Mouse (Mus musculus) gastrocnemius, adult 8-10 months (tissue): ENCODE measurements around the gene Dcp1b. TPM values are rescaled to one million over a fixed set of nuclear protein-coding genes. Genes with fewer than 3 reads are reported as not detected.
"Not testable (repeated sequence)": the region's sequence is repeated elsewhere in the genome, so short reads cannot be mapped to it uniquely, and the experiment has no call there.

Experiments used
- DNase-seq, 2 experiments: peaks; one replicate each; pipeline ENCODE4 v3.0.0; 2022; ENCODE audit warnings: low spot score in 2 of 2
- total RNA-seq, 4 experiments: library from RNA; stranded (reverse); gene quantifications; 2 replicates each; pipeline ENCODE4 v1.2.4; 2022

The Dcp1b gene
- total RNA-seq, 4 experiments from 2014 or later: 3.3 to 6.1 (median 4.4) TPM

- DNase-seq: no peak
These were observed 19.5 kb downstream of the Dcp1b start for GRCm38 (mm10) chr6:119194601-119195000.

DNA sequence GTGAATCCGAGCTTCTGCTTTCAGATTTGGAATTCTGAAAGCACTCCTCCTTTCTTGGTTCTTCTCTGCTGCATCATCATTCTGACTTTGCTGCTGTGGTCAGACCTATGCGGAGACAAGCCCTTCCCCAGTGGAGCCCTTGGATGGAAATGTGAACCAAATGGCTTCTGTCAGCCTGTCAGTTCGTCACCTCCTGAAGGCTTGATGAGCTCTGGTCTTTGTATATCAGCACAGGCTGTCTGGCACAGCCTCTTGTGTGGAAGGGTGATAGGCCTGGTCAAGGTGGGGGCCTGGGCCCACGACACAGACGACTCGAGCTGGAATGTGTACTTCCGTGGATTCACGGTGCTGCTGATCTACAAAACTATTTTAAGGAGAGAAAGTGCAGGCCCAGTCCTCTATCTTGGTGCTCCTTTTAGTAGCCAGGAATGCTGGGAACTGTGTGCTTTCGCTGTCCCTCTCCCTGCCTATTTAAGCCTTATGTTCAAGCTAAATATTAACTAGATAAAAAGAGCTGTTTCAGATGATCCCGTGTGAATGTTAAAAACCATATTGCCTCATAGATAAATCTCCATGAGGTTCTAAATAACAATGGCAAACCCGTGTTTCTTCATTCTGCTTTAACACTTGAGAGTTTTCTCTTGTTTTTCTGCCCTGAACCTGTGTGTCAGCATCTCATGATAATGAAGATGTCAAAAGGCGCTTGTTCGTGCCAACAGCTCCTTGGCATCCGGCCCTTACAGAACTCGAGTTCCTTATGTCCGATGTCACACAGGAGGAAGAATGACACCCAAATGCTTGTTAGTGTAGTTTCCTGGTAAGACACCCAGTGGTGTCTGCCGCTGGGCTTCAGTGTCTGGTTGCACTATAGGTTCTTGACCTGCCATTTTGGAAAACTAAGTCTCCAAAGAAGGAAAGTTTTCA lies 21.6 kb downstream of the Dcp1b start, which contains the start of gene Cacna1c:
Gene Cacna1c (minus strand): TSS at position 37 of the 924 bp plus-strand sequence.
- DNase-seq: no peak

DNA sequence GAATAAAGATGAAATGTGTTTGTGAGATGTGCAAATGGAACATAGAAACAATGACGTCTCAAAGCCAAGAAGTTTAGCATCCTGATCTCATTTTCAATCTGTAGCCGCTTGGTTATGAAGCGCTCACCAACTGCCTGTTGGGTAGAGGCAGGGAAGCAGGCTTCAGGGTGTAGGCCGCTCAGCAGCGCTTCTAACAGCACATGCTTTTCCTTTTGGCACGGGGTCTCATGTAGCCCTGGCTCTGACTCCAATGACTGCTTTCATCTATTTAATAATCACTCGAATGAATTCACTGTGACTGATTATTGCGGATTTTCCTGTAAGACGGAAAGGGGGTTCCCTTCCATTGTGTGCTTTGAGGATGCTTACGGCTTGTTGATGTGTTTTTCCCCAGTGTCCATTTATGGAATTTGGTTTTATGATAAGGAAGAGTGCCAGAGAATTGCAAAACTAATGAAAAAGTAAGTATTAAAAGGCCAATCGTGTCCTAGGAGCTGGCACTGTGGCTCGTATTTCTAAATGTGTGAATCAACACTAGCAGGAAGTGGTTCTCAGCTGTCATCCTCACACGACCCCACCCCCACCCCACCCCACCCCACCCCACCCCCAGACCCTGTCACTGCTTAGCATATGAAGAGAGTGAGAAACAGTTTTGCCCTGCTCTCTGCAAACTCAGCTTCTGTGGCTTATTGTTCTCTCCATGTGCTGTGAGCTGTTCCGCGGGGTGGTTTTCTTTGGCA lies 23.7 kb downstream of the Dcp1b start:
- DNase-seq: no peak

- no peak for DNase-seq
These were observed 24.3 kb downstream of the Dcp1b start for GRCm38 (mm10) chr6:119199274-119199879.

DNA sequence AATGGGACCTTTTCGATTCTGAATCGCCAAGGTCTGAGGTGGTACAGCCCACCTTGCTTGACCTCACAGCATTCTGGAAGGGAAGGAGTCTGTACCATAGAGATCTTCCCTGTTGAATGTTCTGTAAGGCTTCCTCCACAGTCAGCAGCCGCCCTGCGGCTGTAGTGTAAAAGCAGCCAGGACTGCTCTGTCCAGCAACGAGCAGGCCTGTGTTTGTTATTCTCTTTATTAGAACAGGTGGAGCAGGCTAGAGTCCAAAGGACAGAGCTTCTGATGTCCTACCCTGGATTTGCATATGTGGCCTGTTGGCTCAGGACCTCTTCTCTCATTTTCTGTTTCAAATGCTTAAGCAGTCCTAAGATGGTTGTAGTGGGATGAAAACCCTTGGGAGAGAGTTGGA lies 25.3 kb downstream of the Dcp1b start:
- no peak for DNase-seq

DNA sequence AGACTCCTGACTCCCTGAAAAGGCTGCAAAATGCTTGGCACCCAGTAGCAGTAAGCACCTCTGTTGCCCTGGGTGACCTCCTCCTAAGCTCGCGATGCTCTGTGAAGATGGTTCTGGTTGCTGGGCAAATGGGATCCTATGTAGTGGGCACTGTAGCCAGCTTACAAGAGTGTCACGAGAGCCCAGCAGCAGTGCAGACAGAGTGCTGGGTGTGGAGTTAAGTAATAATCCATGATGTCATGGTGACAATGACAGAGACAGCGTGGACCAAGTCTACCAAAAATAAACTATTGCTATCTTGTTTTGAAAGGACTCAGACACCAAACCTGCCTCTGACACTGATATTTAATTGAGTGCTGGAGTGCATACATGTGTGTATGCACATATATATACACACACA lies 26.5 kb downstream of the Dcp1b start:
- DNase-seq: no peak

DNA sequence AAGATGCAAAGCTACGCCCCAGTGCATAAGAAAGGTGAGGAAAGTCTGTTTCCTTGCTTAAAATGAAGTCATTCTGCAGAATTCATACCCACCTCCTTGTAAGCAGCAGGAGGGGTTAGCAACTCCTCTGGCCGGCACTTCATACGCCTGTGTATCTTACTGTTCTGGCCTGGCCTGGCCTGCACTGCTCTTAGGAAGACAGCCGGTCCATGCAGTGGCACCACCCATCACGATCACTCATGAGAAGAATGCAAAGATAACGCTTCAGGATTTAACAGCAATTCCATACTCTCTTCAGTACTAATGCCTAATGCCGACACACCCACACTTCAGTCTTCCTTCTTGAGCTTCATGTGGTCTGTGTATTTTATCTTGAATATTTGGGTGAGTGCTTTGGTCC lies 29.2 kb downstream of the Dcp1b start:
- DNase-seq: no peak

DNA sequence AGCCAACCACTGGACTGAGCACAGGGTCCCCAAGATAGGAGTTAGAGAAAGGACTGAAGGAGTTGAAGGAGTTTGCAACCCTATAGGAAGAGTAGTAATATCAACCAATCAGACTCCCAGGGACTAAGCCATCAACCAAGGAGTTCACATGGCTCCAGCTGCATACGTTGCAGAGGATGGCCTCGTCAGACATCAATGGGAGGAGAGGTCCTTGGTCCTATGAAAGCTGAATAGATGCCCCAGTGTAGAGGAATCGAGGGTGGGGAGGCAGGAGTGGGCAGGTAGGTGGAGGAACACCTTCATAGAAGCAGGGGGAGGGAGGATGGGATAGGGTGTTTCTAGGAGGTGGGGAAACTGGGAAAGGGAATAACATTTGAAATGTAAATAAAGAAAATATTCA lies 29.9 kb downstream of the Dcp1b start:
- no peak for DNase-seq

- not testable (repeated sequence) for DNase-seq
These were observed 31.0 kb downstream of the Dcp1b start for GRCm38 (mm10) chr6:119206006-119206405.

- DNase-seq: no peak
These were observed 38.3 kb downstream of the Dcp1b start for GRCm38 (mm10) chr6:119213375-119213774.

DNA sequence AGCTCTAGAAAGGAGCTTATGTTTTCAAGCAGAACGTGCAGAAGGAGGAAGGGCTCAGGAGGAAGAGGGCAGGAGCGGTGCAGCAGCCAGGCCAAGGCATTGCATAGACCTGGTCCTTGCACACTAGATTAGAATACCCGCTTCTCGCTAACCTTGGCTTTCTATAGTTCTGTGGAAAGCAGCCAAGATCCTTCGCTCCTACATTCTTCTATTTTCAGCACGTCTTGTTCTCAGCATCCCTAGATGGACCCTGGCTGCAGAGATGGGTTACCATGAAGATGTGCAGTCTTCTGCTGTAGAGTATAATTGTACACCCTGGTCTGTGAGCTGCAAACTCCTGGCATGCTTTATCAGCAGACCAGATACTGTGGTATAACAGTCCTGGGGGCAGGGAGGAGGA lies 39.1 kb downstream of the Dcp1b start:
- DNase-seq: no peak

- DNase-seq: no peak
These were observed 40.1 kb downstream of the Dcp1b start for GRCm38 (mm10) chr6:119215040-119215613.

DNA sequence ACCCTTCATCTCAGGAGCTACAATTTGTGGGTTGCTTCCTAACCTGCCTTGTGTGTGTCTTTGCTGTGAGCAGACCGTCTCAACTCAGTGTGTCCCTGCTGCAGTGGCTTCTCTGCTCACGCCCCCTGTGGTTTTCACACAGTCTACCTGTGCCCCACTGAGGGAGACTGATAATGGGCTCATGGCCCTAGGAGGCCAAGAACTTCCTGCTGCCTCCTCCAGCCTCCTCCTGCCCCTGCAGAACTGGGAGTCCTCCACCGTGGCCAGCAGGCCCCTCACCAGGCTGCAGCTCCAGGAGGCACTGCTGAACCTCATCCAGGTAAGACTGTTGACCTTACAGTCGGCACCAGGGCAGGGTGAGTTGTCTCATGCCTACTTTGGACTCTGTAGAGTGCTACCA lies 42.6 kb downstream of the Dcp1b start:
- no peak for DNase-seq

DNA sequence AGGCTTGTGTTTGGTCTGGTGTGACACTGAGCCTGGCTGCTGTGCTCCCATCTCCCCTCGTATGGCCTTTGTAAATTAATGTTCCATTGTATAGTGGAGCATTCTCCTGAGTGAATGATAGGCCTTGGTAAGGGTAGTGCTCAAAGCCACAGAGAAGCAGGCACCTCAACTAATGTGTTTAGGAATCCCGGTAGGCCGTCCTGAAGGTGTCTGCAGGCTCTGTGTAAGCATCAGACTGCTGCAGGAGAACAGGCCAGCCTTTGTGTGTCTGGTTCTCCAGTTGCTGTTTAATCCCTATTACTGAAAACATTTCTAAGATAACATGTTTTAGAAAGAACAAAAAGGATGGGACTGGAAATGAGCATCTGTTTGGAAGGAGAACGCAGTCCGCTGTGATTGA lies 43.5 kb downstream of the Dcp1b start:
- DNase-seq: no peak

DNA sequence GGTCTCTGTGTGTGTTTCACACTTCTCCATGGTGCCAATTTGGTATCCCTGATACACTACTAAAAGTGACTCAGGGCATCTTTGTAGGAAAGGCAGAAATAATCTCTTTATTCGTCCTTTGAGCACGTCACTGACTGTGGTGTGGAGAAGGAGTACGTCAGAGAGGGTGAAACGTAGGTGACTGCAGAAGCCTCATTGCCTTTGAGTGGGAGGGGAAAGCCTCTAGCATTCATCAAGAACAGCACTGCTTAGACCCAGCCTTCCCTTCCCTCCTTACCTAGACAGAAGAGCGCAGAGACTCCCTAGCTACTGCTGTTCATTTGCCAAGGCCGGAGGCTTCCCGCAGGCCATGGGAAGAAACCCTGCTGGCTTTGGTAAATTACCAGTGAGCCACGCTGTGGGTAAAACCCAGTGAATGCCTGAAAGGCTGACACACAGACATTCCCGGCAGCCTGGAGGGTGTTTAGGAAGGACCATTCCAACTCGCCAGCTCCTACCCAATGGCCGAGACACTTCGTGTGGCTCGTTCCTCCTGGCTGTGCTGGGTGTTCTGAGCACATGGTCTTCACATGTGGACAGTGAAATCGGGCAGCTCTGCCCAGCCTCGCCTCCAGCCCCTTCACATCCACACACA lies 44.3 kb downstream of the Dcp1b start:
- DNase-seq: no peak

- DNase-seq: no peak
These were observed 45.2 kb downstream of the Dcp1b start for GRCm38 (mm10) chr6:119220297-119220696.

DNA sequence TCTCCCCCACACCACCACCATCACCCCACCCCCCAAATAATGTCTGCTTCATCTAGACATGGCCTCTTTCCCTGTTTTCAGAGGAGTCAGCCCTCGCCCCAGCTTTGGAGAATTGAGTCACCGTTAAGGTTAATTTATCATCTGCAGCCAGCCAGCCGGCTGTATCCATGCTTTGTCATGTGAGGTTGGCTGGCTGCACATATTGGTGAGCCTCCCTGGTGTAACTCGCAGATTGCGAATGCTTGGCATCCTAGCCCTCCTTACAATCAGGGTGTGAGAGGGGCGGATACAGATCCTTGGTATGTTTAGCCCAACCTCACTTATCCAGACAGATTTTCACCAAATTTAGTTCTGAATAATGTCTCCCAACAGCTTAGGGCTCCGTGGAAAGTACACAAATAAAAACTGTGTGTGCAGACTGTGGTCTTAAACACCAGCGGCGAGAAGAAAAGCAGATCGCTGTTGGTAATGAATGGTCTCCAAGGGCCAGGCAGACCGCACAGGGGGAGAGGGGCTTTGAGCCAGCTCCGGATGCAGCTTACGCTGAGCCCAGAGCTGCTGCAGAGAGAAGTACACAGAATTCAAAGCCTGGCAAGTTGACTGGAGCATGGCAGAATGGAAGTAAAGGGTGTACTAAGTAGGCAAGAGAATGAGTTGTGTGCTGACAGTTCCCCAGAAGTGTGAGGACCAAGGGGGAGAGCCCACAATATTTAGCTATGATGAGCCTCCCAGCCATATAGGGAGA lies 49.6 kb downstream of the Dcp1b start:
- DNase-seq: no peak

DNA sequence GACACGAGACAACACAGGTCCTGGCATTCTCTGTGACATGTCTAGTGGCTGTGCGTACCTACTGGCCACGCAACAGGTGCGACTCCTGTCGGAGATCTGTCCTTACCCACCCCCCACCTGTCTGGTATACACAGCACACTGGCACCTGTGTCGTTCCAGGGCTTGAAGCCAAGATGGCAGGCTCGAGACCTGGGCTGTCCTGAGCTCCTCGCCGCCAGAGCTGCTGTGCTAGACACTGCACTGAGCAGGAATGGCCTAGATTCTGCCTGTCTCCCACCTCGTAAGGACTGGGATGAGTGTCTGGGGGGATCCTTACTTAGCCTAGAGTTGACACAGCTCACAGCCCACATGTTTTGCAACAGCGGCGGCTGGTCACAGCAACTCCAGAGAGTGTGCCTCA lies 50.2 kb downstream of the Dcp1b start:
- no peak for DNase-seq

DNA sequence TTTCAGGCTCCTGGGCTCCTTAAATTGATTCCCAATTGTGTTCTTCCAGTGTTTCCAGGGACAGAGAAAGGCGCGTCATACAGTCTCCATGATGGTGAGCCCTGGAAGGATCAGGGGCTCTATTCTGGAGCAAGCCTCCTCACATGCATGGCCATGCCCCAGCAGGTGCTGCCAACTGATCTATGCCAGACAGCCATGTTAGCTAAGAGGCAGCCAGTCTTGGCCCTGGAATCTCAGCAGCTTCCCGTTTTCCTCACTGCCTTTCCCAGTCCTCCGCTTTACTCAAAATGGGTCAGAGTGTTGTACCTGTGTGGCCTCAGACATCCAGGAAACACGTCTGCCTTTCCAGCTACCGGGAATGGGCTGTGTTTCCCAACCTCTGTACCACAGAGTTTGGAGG lies 50.7 kb downstream of the Dcp1b start:
- no peak for DNase-seq

DNA sequence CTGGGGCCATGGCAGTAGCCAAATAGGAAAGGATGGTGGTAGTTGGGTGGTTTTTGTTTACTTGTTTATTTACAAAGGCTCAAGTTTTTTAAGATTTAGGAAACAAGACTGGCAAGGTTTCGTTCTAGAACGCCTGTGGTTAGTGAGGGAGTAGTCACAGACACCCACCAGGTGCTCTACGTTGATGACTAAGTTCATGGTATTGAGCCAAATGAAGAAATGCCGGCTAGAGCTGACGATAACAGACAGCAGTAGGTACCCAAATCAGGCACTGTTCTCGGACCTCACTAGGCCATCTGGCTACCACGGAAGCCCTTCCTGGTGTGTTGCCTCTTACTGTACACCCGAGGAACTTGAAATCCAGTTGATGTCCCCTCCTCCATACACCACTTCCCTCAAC lies 51.9 kb downstream of the Dcp1b start:
- DNase-seq: no peak
